Mouse (Mus musculus): ENCODE data around the gene Pcp4l1. TPM values are rescaled to one million over a fixed set of nuclear protein-coding genes. Genes with fewer than 3 reads are reported as not detected.

Gene Pcp4l1
- total and polyA plus RNA-seq, 3 experiments = not detected

DNA sequence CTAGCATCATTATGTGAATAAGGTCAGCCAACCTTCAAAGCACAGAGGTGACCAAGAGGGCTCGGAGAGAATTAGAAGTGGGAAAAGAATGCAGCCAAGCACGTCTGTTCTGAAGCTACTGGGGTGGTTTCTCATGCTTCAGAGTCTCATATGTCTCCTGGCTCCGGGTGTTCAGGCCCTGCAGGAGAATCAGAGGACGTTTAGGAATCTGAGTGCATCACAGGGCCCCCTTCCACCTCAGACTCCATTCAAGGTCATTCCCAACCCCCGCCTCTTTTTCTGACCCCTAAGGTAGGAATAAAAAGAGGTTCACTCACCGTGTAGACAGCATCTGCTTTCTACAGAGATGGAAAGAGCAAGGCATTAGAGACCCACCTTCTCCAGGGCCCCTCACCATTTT, 33.7 kb upstream of the Pcp4l1 start:
- H3K36me3 ChIP-seq (ENCODE audit: control insufficient read depth in 1 of 2, insufficient read depth in 2 of 2, low read length in 2 of 2) = peaks cover 0 to 14% of the 10 kb centered on the region in 2 experiments; a peak in 2 of 4 replicates
- H3K9me3 ChIP-seq (replicated peaks; ENCODE audit: insufficient read depth, low read length) = no peaks in the 10 kb centered on the region
- peaks cover 0 to 8% of the 10 kb centered on the region in 2 experiments; a peak in 2 of 4 replicates for H3K4me1 ChIP-seq (ENCODE audit: control insufficient read depth in 1 of 2, insufficient read depth in 2 of 2, low read length in 2 of 2)
- no peaks in the 10 kb centered on the region for H3K27me3 ChIP-seq (ENCODE audit: control insufficient read depth in 1 of 2, insufficient read depth in 2 of 2, low read length in 2 of 2)
- H3K79me2 ChIP-seq (ENCODE audit: control insufficient read depth, insufficient read depth, low read length, poor library complexity) = no peaks in the 10 kb centered on the region
- no peak for TF ChIP-seq TCF12 (IDR thresholded peaks at IDR 0.05; ENCODE audit: low read depth, low read length)
- no peak for TF ChIP-seq NRF1 (IDR thresholded peaks at IDR 0.05; ENCODE audit: insufficient read depth, low read depth, low read length, poor library complexity, severe bottlenecking)
- TF ChIP-seq GATA1 (IDR thresholded peaks at IDR 0.05; ENCODE audit: low read depth, low read length) = no peak
- no peak for TF ChIP-seq JUND (IDR thresholded peaks at IDR 0.05; ENCODE audit: low read depth, low read length)
- no peak for TF ChIP-seq CTCF (IDR thresholded peaks at IDR 0.05 in 2 of 3, conservative IDR thresholded peaks at IDR 0.05 in 1 of 3; ENCODE audit: control insufficient read depth in 1 of 3, insufficient read depth in 1 of 3, low read depth in 2 of 3, low read length in 3 of 3, poor library complexity in 1 of 3, severe bottlenecking in 1 of 3)
- TF ChIP-seq KAT2A (conservative IDR thresholded peaks at IDR 0.05; ENCODE audit: low read depth, low read length) = no peak
- TF ChIP-seq GABPA (IDR thresholded peaks at IDR 0.05; ENCODE audit: low read depth, low read length) = no peak
- TF ChIP-seq POLR2AphosphoS5 (IDR thresholded peaks at IDR 0.05; ENCODE audit: borderline replicate concordance, low read depth, low read length) = no peak
- TF ChIP-seq POLR2A (IDR thresholded peaks at IDR 0.05; ENCODE audit: control insufficient read depth in 1 of 2, insufficient read depth in 1 of 2, low read depth in 1 of 2, low read length in 2 of 2, poor library complexity in 1 of 2) = no peak
- no peak for TF ChIP-seq SMC3 (IDR thresholded peaks at IDR 0.05; ENCODE audit: low read depth, low read length)
- no peak for TF ChIP-seq USF2 (IDR thresholded peaks at IDR 0.05; ENCODE audit: borderline replicate concordance in 1 of 2, insufficient read depth in 1 of 2, low read depth in 1 of 2, low read length in 2 of 2)
- TF ChIP-seq ELF1 (IDR thresholded peaks at IDR 0.05; ENCODE audit: low read depth, low read length) = no peak
- no peak for TF ChIP-seq EP300 (IDR thresholded peaks at IDR 0.05; ENCODE audit: low read depth in 1 of 2, low read length in 2 of 2)
- no peak for TF ChIP-seq ZMIZ1 (IDR thresholded peaks at IDR 0.05; ENCODE audit: low read depth, low read length)
- TF ChIP-seq UBTF (IDR thresholded peaks at IDR 0.05; ENCODE audit: borderline replicate concordance, insufficient read depth, low read depth, low read length) = no peak
- no peak for TF ChIP-seq E2F4 (IDR thresholded peaks at IDR 0.05; ENCODE audit: borderline replicate concordance, low read depth, low read length)
- no peak for TF ChIP-seq MAX (IDR thresholded peaks at IDR 0.05; ENCODE audit: low read length)
- TF ChIP-seq CHD2 (IDR thresholded peaks at IDR 0.05; ENCODE audit: low read length) = no peak
- TF ChIP-seq USF1 (IDR thresholded peaks at IDR 0.05; ENCODE audit: low read depth, low read length) = no peak
- TF ChIP-seq MYB (IDR thresholded peaks at IDR 0.05; ENCODE audit: low read depth, low read length) = no peak
- H3K4me3 ChIP-seq (ENCODE audit: control insufficient read depth in 1 of 2, insufficient read depth in 1 of 2, low read depth in 2 of 2, low read length in 2 of 2) = no peak overlapping the region
- no peak overlapping the region for H3K9ac ChIP-seq (ENCODE audit: control insufficient read depth, low read depth, low read length, poor library complexity, severe bottlenecking)
- DNase-seq (ENCODE audit: low read depth, low spot score) = no peak
- H3K27ac ChIP-seq (ENCODE audit: control insufficient read depth, low read depth, low read length) = no peak overlapping the region

DNA sequence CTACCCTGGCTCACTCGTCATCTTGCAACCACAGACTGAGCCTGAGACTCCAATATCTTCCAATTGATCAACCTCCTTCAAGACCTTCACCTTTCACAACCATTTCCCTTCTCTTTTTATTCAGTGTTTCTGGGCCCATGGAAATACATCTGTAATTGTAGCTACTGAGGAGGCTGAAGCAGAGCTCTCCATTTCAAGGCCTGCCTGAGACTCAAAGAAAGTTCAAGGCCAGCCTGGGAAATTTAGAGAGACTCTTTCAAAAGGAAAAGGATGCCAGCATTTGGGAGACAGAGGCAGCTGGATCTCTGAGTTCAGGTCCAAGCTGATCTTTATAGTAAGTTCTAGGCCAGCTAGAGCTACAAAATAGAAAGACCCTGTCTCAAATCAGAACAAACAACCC, 31.8 kb upstream of the Pcp4l1 start:
- Histone ChIP-seq H3K9me3 (replicated peaks; ENCODE audit: insufficient read depth, low read length) (no peaks in the 10 kb centered on the region), H3K36me3 (ENCODE audit: control insufficient read depth in 1 of 2, insufficient read depth in 2 of 2, low read length in 2 of 2) (peaks cover 0 to 4% of the 10 kb centered on the region in 2 experiments; a peak in 2 of 4 replicates), H3K4me3 (ENCODE audit: control insufficient read depth in 1 of 2, insufficient read depth in 1 of 2, low read depth in 2 of 2, low read length in 2 of 2) (no peak overlapping the region), H3K27me3 (ENCODE audit: control insufficient read depth in 1 of 2, insufficient read depth in 2 of 2, low read length in 2 of 2) (no peaks in the 10 kb centered on the region), H3K79me2 (ENCODE audit: control insufficient read depth, insufficient read depth, low read length, poor library complexity) (no peaks in the 10 kb centered on the region), H3K4me1 (ENCODE audit: control insufficient read depth in 1 of 2, insufficient read depth in 2 of 2, low read length in 2 of 2) (peaks cover 0 to 6% of the 10 kb centered on the region in 2 experiments; a peak in 3 of 4 replicates), H3K9ac (ENCODE audit: control insufficient read depth, low read depth, low read length, poor library complexity, severe bottlenecking) (no peak overlapping the region), H3K27ac (ENCODE audit: control insufficient read depth, low read depth, low read length) (no peak overlapping the region)
- DNase-seq (ENCODE audit: low read depth, low spot score) = no peak
- TF ChIP-seq RAD21 (IDR thresholded peaks at IDR 0.05; ENCODE audit: low read depth, low read length) (no peak), ZKSCAN1 (IDR thresholded peaks at IDR 0.05; ENCODE audit: low read depth, low read length) (no peak), ZMIZ1 (IDR thresholded peaks at IDR 0.05; ENCODE audit: low read depth, low read length) (no peak)

All from MEL (cell line).